Mouse (Mus musculus): ENCODE results near the gene Sntb2. TPM values are rescaled to one million over a fixed set of nuclear protein-coding genes. Genes with fewer than 3 reads are reported as not detected.

Sntb2 gene
- polyA plus RNA-seq, 1 experiment from 2014 or later, result 15.1 TPM

DNA sequence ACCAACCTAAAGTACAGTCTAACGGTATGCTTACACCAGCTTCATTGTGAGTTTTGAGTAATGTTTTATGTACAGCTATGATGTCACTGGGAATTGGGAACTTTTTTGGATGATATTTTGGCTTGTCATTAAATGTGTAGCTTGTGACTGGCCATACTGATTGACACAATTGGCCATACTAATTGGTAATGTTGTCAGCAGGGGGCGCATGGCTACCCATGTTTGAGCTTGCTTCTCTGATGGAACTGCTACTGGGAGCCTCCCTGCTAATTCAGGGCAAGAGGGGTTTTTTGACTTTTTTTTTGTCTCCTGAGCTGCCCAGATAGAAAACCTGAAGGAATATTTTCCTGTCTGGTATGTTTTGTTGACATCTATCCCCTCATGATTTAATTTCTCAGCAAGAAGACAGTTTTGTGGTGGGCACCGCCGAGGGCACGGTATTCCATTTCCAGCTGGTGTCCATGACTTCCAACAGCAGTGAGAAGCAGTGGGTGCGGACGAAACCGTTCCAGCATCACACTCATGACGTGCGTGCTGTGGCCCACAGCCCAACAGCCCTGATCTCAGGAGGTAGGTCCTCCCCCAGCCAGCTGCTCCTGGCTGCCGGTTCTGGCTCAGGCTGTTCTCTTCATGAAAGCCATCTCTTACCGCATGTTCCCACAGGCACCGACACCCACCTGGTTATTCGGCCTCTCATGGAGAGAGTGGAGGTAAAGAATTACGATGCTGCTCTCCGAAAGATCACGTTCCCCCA is 29.6 kb upstream of the Sntb2 start:
- Histone ChIP-seq H3K9me3 (ENCODE audit: control insufficient read depth, low read length) (no peaks in the 10 kb centered on the region), H3K4me2 (ENCODE audit: low read length) (no peak overlapping the region), H3K4me1 (replicated peaks; ENCODE audit: control insufficient read depth, insufficient read depth, low read length) (no peaks in the 10 kb centered on the region), H3K36me3 (ENCODE audit: control insufficient read depth, insufficient read depth, low read length) (peaks cover 83% of the 10 kb centered on the region), H3K4me3 (ENCODE audit: low read depth, low read length) (no peak overlapping the region), H3K27me3 (replicated peaks; ENCODE audit: control insufficient read depth, insufficient read depth, low read length) (no peaks in the 10 kb centered on the region), H3K9ac (ENCODE audit: low read length) (no peak overlapping the region), H3K27ac (ENCODE audit: low read depth) (no peak overlapping the region)
- DNase-seq (ENCODE audit: low spot score) (peak; percentile 69), ATAC-seq (replicated peaks; ENCODE audit: low FRiP score, low TSS enrichment, low read depth) (no peak)
- WGBS, result 94% methylated on average over 17 of the region's 17 CpGs

DNA sequence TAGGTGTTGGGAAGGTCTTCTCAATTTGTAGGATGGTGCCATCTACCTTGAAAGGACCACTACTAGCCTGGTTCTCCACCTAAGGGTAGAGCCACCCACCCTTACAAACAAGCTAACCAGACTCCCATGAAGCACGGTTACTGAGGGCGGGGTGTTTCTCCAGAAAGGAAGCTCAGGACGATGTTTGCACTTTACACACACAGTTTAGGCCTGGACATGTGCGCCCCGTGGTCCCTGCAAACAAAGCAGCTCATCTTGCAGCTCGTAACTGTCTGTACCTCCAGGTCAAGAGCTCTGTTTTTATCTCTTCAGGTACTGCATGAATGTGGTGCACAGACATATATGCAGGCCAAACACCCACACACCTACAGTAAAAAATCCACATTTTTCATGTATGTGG is 28.9 kb upstream of the Sntb2 start:
- Histone ChIP-seq H3K4me2 (ENCODE audit: low read length) (no peak overlapping the region), H3K9me3 (ENCODE audit: control insufficient read depth, low read length) (no peaks in the 10 kb centered on the region), H3K27me3 (replicated peaks; ENCODE audit: control insufficient read depth, insufficient read depth, low read length) (no peaks in the 10 kb centered on the region), H3K4me1 (replicated peaks; ENCODE audit: control insufficient read depth, insufficient read depth, low read length) (no peaks in the 10 kb centered on the region), H3K36me3 (ENCODE audit: control insufficient read depth, insufficient read depth, low read length) (peaks cover 83% of the 10 kb centered on the region), H3K4me3 (ENCODE audit: low read depth, low read length) (no peak overlapping the region), H3K9ac (ENCODE audit: low read length) (no peak overlapping the region), H3K27ac (ENCODE audit: low read depth) (no peak overlapping the region)
- ATAC-seq (replicated peaks; ENCODE audit: low FRiP score, low TSS enrichment, low read depth) (no peak), DNase-seq (ENCODE audit: low spot score) (no peak)
- 92% methylated on average over 6 of the region's 6 CpGs for WGBS

DNA sequence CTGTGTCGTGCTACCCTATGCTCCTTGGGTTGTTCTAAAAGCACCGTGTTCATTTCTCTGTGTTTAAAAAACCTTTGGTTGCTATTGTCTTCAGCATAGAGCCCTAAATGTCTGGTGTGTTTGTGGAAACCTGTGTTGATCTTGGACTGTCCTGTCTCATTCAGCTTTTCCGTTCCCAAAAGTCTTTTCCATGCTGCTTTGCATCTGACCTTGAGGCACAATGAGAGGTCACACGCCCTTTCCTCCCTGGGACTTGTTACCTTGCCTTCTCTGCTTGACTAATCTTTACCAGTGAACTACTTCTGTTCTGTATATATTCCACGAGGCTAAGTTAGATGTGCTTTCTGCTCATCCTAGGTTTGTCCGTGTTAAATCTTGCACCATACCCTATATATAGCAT is 28.1 kb upstream of the Sntb2 start:
- Histone ChIP-seq H3K27ac (ENCODE audit: low read depth) (no peak overlapping the region), H3K9me3 (ENCODE audit: control insufficient read depth, low read length) (no peaks in the 10 kb centered on the region), H3K27me3 (replicated peaks; ENCODE audit: control insufficient read depth, insufficient read depth, low read length) (no peaks in the 10 kb centered on the region), H3K4me2 (ENCODE audit: low read length) (no peak overlapping the region), H3K4me1 (replicated peaks; ENCODE audit: control insufficient read depth, insufficient read depth, low read length) (no peaks in the 10 kb centered on the region), H3K9ac (ENCODE audit: low read length) (no peak overlapping the region), H3K4me3 (ENCODE audit: low read depth, low read length) (no peak overlapping the region), H3K36me3 (ENCODE audit: control insufficient read depth, insufficient read depth, low read length) (peaks cover 83% of the 10 kb centered on the region)
- no peak for ATAC-seq (replicated peaks; ENCODE audit: low FRiP score, low TSS enrichment, low read depth)
- 91% methylated on average over 6 of the region's 6 CpGs for whole genome bisulfite sequencing
- no peak for DNase-seq (ENCODE audit: low spot score)

DNA sequence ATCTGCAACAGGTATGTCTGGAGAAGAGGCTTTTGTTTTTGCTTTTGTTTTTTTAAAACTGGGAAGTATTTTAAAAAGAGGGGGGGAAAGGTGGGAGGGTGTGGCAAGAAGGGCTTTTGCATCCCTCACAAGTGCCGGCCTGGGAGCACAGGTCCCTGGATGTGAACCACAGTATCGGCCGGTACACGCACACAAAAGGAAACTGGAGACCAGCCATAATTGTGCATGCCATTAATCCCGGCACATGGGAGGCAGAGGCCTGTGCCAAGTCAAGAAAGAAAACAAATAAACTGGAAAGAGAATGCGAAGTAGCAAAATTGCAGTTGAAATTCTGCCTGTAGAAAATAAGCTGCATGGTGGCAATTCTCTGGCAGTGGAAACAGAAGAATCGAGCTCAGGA is 27.3 kb upstream of the Sntb2 start:
- ATAC-seq (replicated peaks; ENCODE audit: low FRiP score, low TSS enrichment, low read depth) (no peak), DNase-seq (ENCODE audit: low spot score) (no peak)
- Histone ChIP-seq H3K4me2 (ENCODE audit: low read length) (no peak overlapping the region), H3K27ac (ENCODE audit: low read depth) (no peak overlapping the region), H3K9me3 (ENCODE audit: control insufficient read depth, low read length) (no peaks in the 10 kb centered on the region), H3K9ac (ENCODE audit: low read length) (no peak overlapping the region), H3K27me3 (replicated peaks; ENCODE audit: control insufficient read depth, insufficient read depth, low read length) (no peaks in the 10 kb centered on the region), H3K4me3 (ENCODE audit: low read depth, low read length) (no peak overlapping the region), H3K36me3 (ENCODE audit: control insufficient read depth, insufficient read depth, low read length) (peaks cover 83% of the 10 kb centered on the region), H3K4me1 (replicated peaks; ENCODE audit: control insufficient read depth, insufficient read depth, low read length) (no peaks in the 10 kb centered on the region)
- 92% methylated on average over 7 of the region's 7 CpGs for WGBS

DNA sequence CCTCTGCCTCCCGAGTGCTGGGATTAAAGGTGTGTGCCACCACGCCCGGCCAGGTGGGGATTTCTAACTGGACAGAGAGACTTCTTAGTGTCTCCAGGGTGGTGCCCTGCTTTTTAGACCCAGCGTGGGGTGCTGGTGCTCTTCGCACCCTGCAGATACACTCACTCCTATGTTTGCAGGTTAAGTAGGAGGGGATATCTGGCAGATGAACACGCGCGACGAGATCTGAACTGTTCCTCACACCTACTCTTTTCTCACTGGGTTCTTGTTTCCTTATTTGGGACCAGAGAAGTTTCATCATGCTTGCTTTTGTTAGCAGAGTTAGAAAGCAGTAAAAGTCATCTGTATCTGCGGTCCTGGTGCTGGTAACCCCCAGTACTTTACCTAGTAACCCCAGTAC is 21.9 kb upstream of the Sntb2 start:
- no peak for ATAC-seq (replicated peaks; ENCODE audit: low FRiP score, low TSS enrichment, low read depth)
- Histone ChIP-seq H3K27me3 (replicated peaks; ENCODE audit: control insufficient read depth, insufficient read depth, low read length) (no peaks in the 10 kb centered on the region), H3K4me1 (replicated peaks; ENCODE audit: control insufficient read depth, insufficient read depth, low read length) (no peaks in the 10 kb centered on the region), H3K36me3 (ENCODE audit: control insufficient read depth, insufficient read depth, low read length) (peaks cover 82% of the 10 kb centered on the region), H3K27ac (ENCODE audit: low read depth) (no peak overlapping the region), H3K9me3 (ENCODE audit: control insufficient read depth, low read length) (no peaks in the 10 kb centered on the region), H3K9ac (ENCODE audit: low read length) (no peak overlapping the region), H3K4me3 (ENCODE audit: low read depth, low read length) (no peak overlapping the region), H3K4me2 (ENCODE audit: low read length) (no peak overlapping the region)
- 97% methylated on average over 10 of the region's 10 CpGs for WGBS
- no peak for DNase-seq (ENCODE audit: low spot score)

DNA sequence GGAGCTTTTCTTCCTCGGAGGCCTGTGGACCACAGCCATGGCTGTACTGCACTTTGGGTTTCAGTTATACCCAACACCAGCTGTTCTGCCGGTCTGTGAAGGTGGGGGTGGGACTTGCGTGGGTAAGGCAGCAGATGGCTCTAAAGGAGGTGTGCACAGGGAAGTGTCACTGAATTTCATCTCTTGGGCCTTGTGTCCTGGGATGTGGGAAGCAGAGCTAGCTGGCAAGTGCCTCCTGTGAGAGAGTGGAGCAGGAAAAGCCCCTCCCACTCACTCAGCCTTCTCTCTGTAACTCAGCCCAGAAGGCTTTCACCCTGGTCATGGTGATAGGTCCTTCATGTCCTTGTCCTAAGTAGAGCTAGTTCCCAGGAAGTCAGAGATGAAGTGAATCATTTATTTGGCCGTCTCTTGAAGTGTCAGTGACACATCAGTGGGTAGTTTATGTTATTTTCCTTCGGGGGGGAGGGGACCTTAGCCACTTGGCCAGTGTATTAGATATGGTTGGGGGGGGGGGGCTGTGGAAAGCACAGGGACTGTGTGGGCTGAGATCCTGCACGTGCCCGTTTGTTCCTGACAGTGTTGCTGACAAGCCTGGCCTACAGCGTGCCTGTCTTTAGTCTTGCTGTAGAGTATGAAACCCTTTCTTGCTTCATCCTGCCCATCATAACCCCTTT is 15.7 kb upstream of the Sntb2 start:
- 92% methylated on average over 8 of the region's 8 CpGs for WGBS
- Histone ChIP-seq H3K4me3 (ENCODE audit: low read depth, low read length) (no peak overlapping the region), H3K4me2 (ENCODE audit: low read length) (no peak overlapping the region), H3K4me1 (replicated peaks; ENCODE audit: control insufficient read depth, insufficient read depth, low read length) (no peaks in the 10 kb centered on the region), H3K27ac (ENCODE audit: low read depth) (no peak overlapping the region), H3K9me3 (ENCODE audit: control insufficient read depth, low read length) (no peaks in the 10 kb centered on the region), H3K9ac (ENCODE audit: low read length) (no peak overlapping the region), H3K36me3 (ENCODE audit: control insufficient read depth, insufficient read depth, low read length) (peaks cover 81% of the 10 kb centered on the region), H3K27me3 (replicated peaks; ENCODE audit: control insufficient read depth, insufficient read depth, low read length) (no peaks in the 10 kb centered on the region)
- DNase-seq (ENCODE audit: low spot score) (no peak), ATAC-seq (replicated peaks; ENCODE audit: low FRiP score, low TSS enrichment, low read depth) (no peak)

DNA sequence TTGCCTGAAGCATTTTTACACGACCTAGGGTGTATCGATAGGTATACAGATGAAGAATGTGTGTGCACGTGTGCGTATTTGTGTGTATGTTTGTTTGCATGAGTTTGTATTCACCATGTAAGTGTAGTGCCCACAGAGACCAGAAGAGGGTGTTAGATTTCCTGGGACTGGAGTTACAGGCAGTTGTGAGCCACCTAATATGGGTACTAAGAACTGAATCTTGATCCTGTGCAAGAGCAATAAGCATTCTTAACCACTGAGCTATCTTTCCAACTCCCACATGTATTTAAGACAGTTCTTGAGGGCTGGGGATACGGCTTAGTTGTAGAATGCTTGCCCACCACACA is 15.2 kb upstream of the Sntb2 start:
- no peak for DNase-seq (ENCODE audit: low spot score)
- 95% methylated on average over 5 of the region's 5 CpGs for WGBS

DNA sequence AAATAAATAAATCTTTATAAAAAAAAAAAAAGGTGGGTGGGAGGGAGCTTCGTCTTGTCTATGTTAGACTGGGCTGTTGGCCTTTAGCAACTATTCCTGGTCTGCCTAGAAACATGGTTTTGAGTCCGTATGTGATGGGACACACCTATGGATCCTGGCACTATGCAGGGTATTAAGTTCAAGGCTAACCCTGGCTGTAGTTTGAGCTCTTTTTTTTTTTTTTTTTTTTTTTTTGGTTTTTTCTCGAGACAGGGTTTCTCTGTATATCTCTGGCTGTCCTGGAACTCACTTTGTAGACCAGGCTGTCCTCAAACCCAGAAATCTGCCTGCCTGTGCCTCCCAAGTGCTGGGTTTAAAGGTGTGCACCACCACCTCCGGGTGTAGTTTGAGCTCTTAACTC is 11.5 kb upstream of the Sntb2 start:
- Histone ChIP-seq H3K4me2 (ENCODE audit: low read length) (no peak overlapping the region), H3K4me1 (replicated peaks; ENCODE audit: control insufficient read depth, insufficient read depth, low read length) (peaks cover 2% of the 10 kb centered on the region; the same call in 1 of the 2 replicates), H3K9ac (ENCODE audit: low read length) (no peak overlapping the region), H3K27me3 (replicated peaks; ENCODE audit: control insufficient read depth, insufficient read depth, low read length) (no peaks in the 10 kb centered on the region), H3K36me3 (ENCODE audit: control insufficient read depth, insufficient read depth, low read length) (peaks cover 39% of the 10 kb centered on the region), H3K4me3 (ENCODE audit: low read depth, low read length) (no peak overlapping the region), H3K27ac (ENCODE audit: low read depth) (no peak overlapping the region), H3K9me3 (ENCODE audit: control insufficient read depth, low read length) (no peaks in the 10 kb centered on the region)
- ATAC-seq (replicated peaks; ENCODE audit: low FRiP score, low TSS enrichment, low read depth), result no peak
- no peak for DNase-seq (ENCODE audit: low spot score)
- 85% methylated on average over 4 of the region's 4 CpGs for WGBS

More for the DNA sequence above, 15.2 kb upstream of the Sntb2 start:
- Histone ChIP-seq H3K27ac (ENCODE audit: low read depth) (no peak overlapping the region), H3K4me1 (replicated peaks; ENCODE audit: control insufficient read depth, insufficient read depth, low read length) (no peaks in the 10 kb centered on the region), H3K36me3 (ENCODE audit: control insufficient read depth, insufficient read depth, low read length) (peaks cover 76% of the 10 kb centered on the region), H3K4me3 (ENCODE audit: low read depth, low read length) (no peak overlapping the region), H3K4me2 (ENCODE audit: low read length) (no peak overlapping the region), H3K9ac (ENCODE audit: low read length) (no peak overlapping the region), H3K27me3 (replicated peaks; ENCODE audit: control insufficient read depth, insufficient read depth, low read length) (no peaks in the 10 kb centered on the region), H3K9me3 (ENCODE audit: control insufficient read depth, low read length) (no peaks in the 10 kb centered on the region)
- ATAC-seq (replicated peaks; ENCODE audit: low FRiP score, low TSS enrichment, low read depth), result no peak

DNA sequence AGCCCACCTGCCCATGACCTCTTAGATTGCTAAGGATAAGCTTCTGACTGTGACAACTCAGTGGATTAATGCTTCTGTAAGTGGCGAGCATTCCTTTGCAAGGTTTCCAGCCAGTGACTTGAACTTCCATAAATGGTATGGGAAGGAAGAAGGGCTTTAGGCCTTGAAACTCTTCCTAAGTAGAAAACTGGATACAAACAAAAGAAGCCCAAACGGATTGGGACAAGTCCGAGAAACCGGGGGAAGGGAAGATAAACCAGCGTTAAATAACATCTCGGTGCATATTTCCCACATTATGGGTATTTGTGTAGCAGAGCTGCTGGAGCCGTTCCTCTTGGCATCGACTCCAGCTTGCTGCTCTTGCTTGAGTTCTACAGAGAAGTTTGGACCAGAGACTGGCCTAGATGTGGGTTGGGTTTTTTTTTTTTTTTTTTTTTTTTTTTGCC is 10.6 kb upstream of the Sntb2 start:
- H3K4me1 ChIP-seq (replicated peaks; ENCODE audit: control insufficient read depth, insufficient read depth, low read length), result peaks cover 9% of the 10 kb centered on the region; the same call in 1 of the 2 replicates
- no peak overlapping the region; the same call in 1 of the 2 replicates for H3K27ac ChIP-seq (ENCODE audit: low read depth)
- H3K4me3 ChIP-seq (ENCODE audit: low read depth, low read length), result no peak overlapping the region
- ATAC-seq (replicated peaks; ENCODE audit: low FRiP score, low TSS enrichment, low read depth) (no peak), DNase-seq (ENCODE audit: low spot score) (no peak)
- no peak overlapping the region for H3K4me2 ChIP-seq (ENCODE audit: low read length)
- H3K9ac ChIP-seq (ENCODE audit: low read length), result no peak overlapping the region
- 70% methylated on average over 8 of the region's 8 CpGs for WGBS
- H3K36me3 ChIP-seq (ENCODE audit: control insufficient read depth, insufficient read depth, low read length), result peaks cover 31% of the 10 kb centered on the region
- no peaks in the 10 kb centered on the region for H3K27me3 ChIP-seq (replicated peaks; ENCODE audit: control insufficient read depth, insufficient read depth, low read length)
- no peaks in the 10 kb centered on the region for H3K9me3 ChIP-seq (ENCODE audit: control insufficient read depth, low read length)

Data from intestine, embryonic 14.5 days (tissue).